Mouse (Mus musculus): ENCODE results near the gene Fut2. TPM values are rescaled to one million over a fixed set of nuclear protein-coding genes. Genes with fewer than 3 reads are reported as not detected.

The Fut2 gene
- total and polyA plus RNA-seq, 2 experiments from 2014 or later: 0.15 TPM; not detected in 1

- Histone ChIP-seq H3K27ac (no peak overlapping the region), H3K36me3 (ENCODE audit: insufficient read depth, low read length) (peaks cover 27% of the 10 kb centered on the region), H3K9me3 (ENCODE audit: low read length) (no peaks in the 10 kb centered on the region), H3K4me1 (ENCODE audit: insufficient read depth, low read length) (peaks cover 39% of the 10 kb centered on the region), H3K27me3 (ENCODE audit: insufficient read depth, low read length) (no peaks in the 10 kb centered on the region), H3K4me2 (ENCODE audit: low read depth, low read length) (no peak overlapping the region), H3K9ac (replicated peaks; ENCODE audit: low read length) (no peak overlapping the region), H3K4me3 (ENCODE audit: low read length) (no peak overlapping the region)
- no peak for TF ChIP-seq CTCF (IDR thresholded peaks at IDR 0.05; ENCODE audit: low read depth)
- ATAC-seq: no peak
- 86% methylated on average over 24 of the region's 24 CpGs for WGBS
- DNase-seq (ENCODE audit: low spot score): no peak
These were observed 45.3 kb upstream of the Fut2 start for GRCm38 (mm10) chr7:45711316-45712021.

- TF ChIP-seq CTCF (IDR thresholded peaks at IDR 0.05; ENCODE audit: low read depth): no peak
- H3K27ac ChIP-seq: peak overlapping the region; percentile 41; the same call in 1 of the 2 replicates
- peaks cover 27% of the 10 kb centered on the region for H3K36me3 ChIP-seq (ENCODE audit: insufficient read depth, low read length)
- no peak for ATAC-seq
- 94% methylated on average over 20 of the region's 20 CpGs for WGBS
- H3K9me3 ChIP-seq (ENCODE audit: low read length): no peaks in the 10 kb centered on the region
- no peak for DNase-seq (ENCODE audit: low spot score)
- no peak overlapping the region for H3K4me3 ChIP-seq (ENCODE audit: low read length)
- peaks cover 32% of the 10 kb centered on the region for H3K4me1 ChIP-seq (ENCODE audit: insufficient read depth, low read length)
- no peaks in the 10 kb centered on the region for H3K27me3 ChIP-seq (ENCODE audit: insufficient read depth, low read length)
- H3K4me2 ChIP-seq (ENCODE audit: low read depth, low read length): no peak overlapping the region
- H3K9ac ChIP-seq (replicated peaks; ENCODE audit: low read length): no peak overlapping the region
These were observed 44.4 kb upstream of the Fut2 start for GRCm38 (mm10) chr7:45710477-45711191.

GRCm38 (mm10) chr7:45709677-45710355 is 43.6 kb upstream of the Fut2 start:
- ATAC-seq: no peak
- no peak for TF ChIP-seq CTCF (IDR thresholded peaks at IDR 0.05; ENCODE audit: low read depth)
- H3K36me3 ChIP-seq (ENCODE audit: insufficient read depth, low read length): peaks cover 27% of the 10 kb centered on the region
- 54% methylated on average over 14 of the region's 14 CpGs for WGBS
- H3K9me3 ChIP-seq (ENCODE audit: low read length): no peaks in the 10 kb centered on the region
- H3K9ac ChIP-seq (replicated peaks; ENCODE audit: low read length): no peak overlapping the region
- H3K4me2 ChIP-seq (ENCODE audit: low read depth, low read length): 0 out of 2 replicates have a peak overlapping the region, but pooled peaks have one; percentile 5
- DNase-seq (ENCODE audit: low spot score): no peak
- no peak overlapping the region for H3K4me3 ChIP-seq (ENCODE audit: low read length)
- H3K4me1 ChIP-seq (ENCODE audit: insufficient read depth, low read length): peaks cover 33% of the 10 kb centered on the region
- no peaks in the 10 kb centered on the region for H3K27me3 ChIP-seq (ENCODE audit: insufficient read depth, low read length)
- peak overlapping the region; percentile 41 for H3K27ac ChIP-seq

- ATAC-seq (no peak), DNase-seq (ENCODE audit: low spot score) (peak; percentile 73)
- Histone ChIP-seq H3K27me3 (ENCODE audit: insufficient read depth, low read length) (no peaks in the 10 kb centered on the region), H3K36me3 (ENCODE audit: insufficient read depth, low read length) (peaks cover 27% of the 10 kb centered on the region), H3K4me3 (ENCODE audit: low read length) (no peak overlapping the region), H3K9ac (replicated peaks; ENCODE audit: low read length) (no peak overlapping the region), H3K27ac (peak overlapping the region; percentile 41; the same call in 1 of the 2 replicates), H3K4me2 (ENCODE audit: low read depth, low read length) (0 out of 2 replicates have a peak overlapping the region, but pooled peaks have one; percentile 5), H3K4me1 (ENCODE audit: insufficient read depth, low read length) (peaks cover 33% of the 10 kb centered on the region), H3K9me3 (ENCODE audit: low read length) (no peaks in the 10 kb centered on the region)
- WGBS: 26% methylated on average over 6 of the region's 6 CpGs
- TF ChIP-seq CTCF (IDR thresholded peaks at IDR 0.05; ENCODE audit: low read depth): no peak
These were observed 42.8 kb upstream of the Fut2 start for GRCm38 (mm10) chr7:45709036-45709435.

- Histone ChIP-seq H3K9me3 (ENCODE audit: low read length) (no peaks in the 10 kb centered on the region), H3K36me3 (ENCODE audit: insufficient read depth, low read length) (peaks cover 26% of the 10 kb centered on the region), H3K4me2 (ENCODE audit: low read depth, low read length) (peak overlapping the region; percentile 90), H3K27me3 (ENCODE audit: insufficient read depth, low read length) (no peaks in the 10 kb centered on the region), H3K4me3 (ENCODE audit: low read length) (no peak overlapping the region), H3K27ac (peak overlapping the region; percentile 82), H3K9ac (replicated peaks; ENCODE audit: low read length) (no peak overlapping the region), H3K4me1 (ENCODE audit: insufficient read depth, low read length) (peaks cover 39% of the 10 kb centered on the region)
- WGBS: 56% methylated on average over 13 of the region's 13 CpGs
- ATAC-seq (no peak), DNase-seq (ENCODE audit: low spot score) (no peak)
- TF ChIP-seq CTCF (IDR thresholded peaks at IDR 0.05; ENCODE audit: low read depth): no peak
These were observed 42.1 kb upstream of the Fut2 start for GRCm38 (mm10) chr7:45708221-45708761.

- peak; percentile 16 for ATAC-seq
- no peaks in the 10 kb centered on the region for H3K27me3 ChIP-seq (ENCODE audit: insufficient read depth, low read length)
- peak overlapping the region; percentile 82 for H3K27ac ChIP-seq
- peak overlapping the region; percentile 49 for H3K4me3 ChIP-seq (ENCODE audit: low read length)
- peaks cover 42% of the 10 kb centered on the region for H3K4me1 ChIP-seq (ENCODE audit: insufficient read depth, low read length)
- no peaks in the 10 kb centered on the region for H3K9me3 ChIP-seq (ENCODE audit: low read length)
- DNase-seq (ENCODE audit: low spot score): peak; percentile 94
- peak overlapping the region; percentile 9 for H3K9ac ChIP-seq (replicated peaks; ENCODE audit: low read length)
- peaks cover 17% of the 10 kb centered on the region for H3K36me3 ChIP-seq (ENCODE audit: insufficient read depth, low read length)
- H3K4me2 ChIP-seq (ENCODE audit: low read depth, low read length): peak overlapping the region; percentile 90
- WGBS: under 1% methylated on average over 27 of the region's 27 CpGs
- TF ChIP-seq CTCF (IDR thresholded peaks at IDR 0.05; ENCODE audit: low read depth): no peak
These were observed 41.3 kb upstream of the Fut2 start for GRCm38 (mm10) chr7:45707375-45707967.
